Mouse (Mus musculus) forebrain, embryonic 16.5 days (tissue): ENCODE measurements around the gene Cend1. TPM values are rescaled to one million over a fixed set of nuclear protein-coding genes. Genes with fewer than 3 reads are reported as not detected.

ENCODE experiments used
- ATAC-seq: fragments of 200-750 bp; cut with Nextera tagmentation; 2 replicates; pipeline ENCODE4 v1.8.0; 2017; ENCODE audit warnings: mild to moderate bottlenecking, moderate library complexity
- H3K27ac ChIP-seq: fragments of 300-500 bp; sonication (generic); 2 replicates; pipeline ENCODE4 v1.5.1; 2014; ENCODE audit warnings: low read length, control low read depth
- H3K27me3 ChIP-seq: fragments of 300-500 bp; sonication (generic); replicated peaks from 2 replicates; pipeline ENCODE4 v1.6.1; 2014; ENCODE audit warnings: low read length; ENCODE audit not compliant: control insufficient read depth, insufficient read depth
- H3K36me3 ChIP-seq: fragments of 300-500 bp; sonication (generic); 2 replicates; pipeline ENCODE4 v1.6.1; 2014; ENCODE audit not compliant: control insufficient read depth, insufficient read depth
- H3K4me1 ChIP-seq: fragments of 300-500 bp; sonication (generic); replicated peaks from 2 replicates; pipeline ENCODE4 v1.6.1; 2014; ENCODE audit warnings: low read length; ENCODE audit not compliant: control insufficient read depth, insufficient read depth
- H3K4me2 ChIP-seq: fragments of 300-500 bp; sonication (generic); 2 replicates; pipeline ENCODE4 v1.6.1; 2014; ENCODE audit warnings: mild to moderate bottlenecking, low read length, control low read depth
- H3K4me3 ChIP-seq: fragments of 300-500 bp; sonication (generic); replicated peaks from 2 replicates; pipeline ENCODE4 v1.5.1; 2014; ENCODE audit warnings: mild to moderate bottlenecking, low read length, control low read depth
- H3K9ac ChIP-seq: fragments of 300-500 bp; sonication (generic); replicated peaks from 2 replicates; pipeline ENCODE4 v1.6.1; 2014; ENCODE audit warnings: low read depth, low read length, control low read depth
- H3K9me3 ChIP-seq: fragments of 300-500 bp; sonication (generic); 2 replicates; pipeline ENCODE4 v1.6.1; 2016; ENCODE audit warnings: low read length; ENCODE audit not compliant: control insufficient read depth
- WGBS: fragments of 180-500 bp; shearing (Covaris S2); extraction: QIAGEN DNeasy Blood & Tissue Kit; methylation state at CpG from one replicate; pipeline ENCODE4 v1.1.7; 2014; 5-methylcytosine and 5-hydroxymethylcytosine counted together
- polyA plus RNA-seq: library from polyadenylated mRNA; unstranded; fragments of >200 nt; fragmentation: Nextera tagmentation; extraction: Ambion mirVana; gene quantifications from 2 replicates; pipeline ENCODE4 v1.2.1, GENCODE M21; 2015

Gene Cend1
- polyA plus RNA-seq, 1 experiment from 2014 or later, result 70.3 TPM

- no peak overlapping the region for H3K4me3 ChIP-seq
- peaks cover 44% of the 10 kb centered on the region for H3K27me3 ChIP-seq
Observed at GRCm38 (mm10) chr7:141460001-141460390, 30.7 kb upstream of the Cend1 start.

GRCm38 (mm10) chr7:141459301-141459711, 30.0 kb upstream of the Cend1 start:
- WGBS, result 91% methylated on average over 17 of the region's 17 CpGs
- ATAC-seq, result no peak

More at GRCm38 (mm10) chr7:141460001-141460390, 30.7 kb upstream of the Cend1 start:
- no peaks in the 10 kb centered on the region for H3K36me3 ChIP-seq
- H3K9ac ChIP-seq, result no peak overlapping the region
- WGBS, result 78% methylated on average over 5 of the region's 5 CpGs
- no peak overlapping the region for H3K27ac ChIP-seq
- H3K4me2 ChIP-seq, result no peak overlapping the region
- no peak for ATAC-seq
- peaks cover 18% of the 10 kb centered on the region for H3K4me1 ChIP-seq
- H3K9me3 ChIP-seq, result no peaks in the 10 kb centered on the region

DNA sequence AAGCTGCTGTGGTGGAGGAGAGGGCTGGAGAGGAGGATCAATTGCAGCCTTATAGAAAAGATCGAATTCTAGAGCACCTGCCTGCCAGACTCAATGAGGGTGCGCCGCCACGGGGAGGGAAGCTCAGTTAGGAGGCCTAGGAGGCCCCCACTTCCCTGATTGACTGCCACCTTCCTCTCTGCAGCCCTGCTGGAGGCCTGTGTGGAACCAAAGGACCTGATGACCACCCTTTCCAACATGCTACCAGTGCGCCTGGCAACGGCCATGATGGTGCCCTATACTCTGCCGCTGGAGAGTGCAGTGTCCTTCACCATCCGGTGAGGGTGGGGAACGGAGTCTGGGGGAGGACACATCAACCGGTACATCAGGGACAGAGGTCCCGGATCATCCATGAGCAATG, 29.4 kb upstream of the Cend1 start:
- Histone ChIP-seq H3K36me3 (no peaks in the 10 kb centered on the region), H3K9ac (no peak overlapping the region), H3K27ac (no peak overlapping the region), H3K4me1 (peaks cover 22% of the 10 kb centered on the region), H3K27me3 (peaks cover 30% of the 10 kb centered on the region), H3K4me3 (no peak overlapping the region), H3K4me2 (no peak overlapping the region), H3K9me3 (no peaks in the 10 kb centered on the region)
- WGBS, result 95% methylated on average over 11 of the region's 11 CpGs
- no peak for ATAC-seq

More at GRCm38 (mm10) chr7:141459301-141459711, 30.0 kb upstream of the Cend1 start:
- H3K36me3 ChIP-seq, result no peaks in the 10 kb centered on the region
- H3K4me3 ChIP-seq, result no peak overlapping the region
- H3K27ac ChIP-seq, result no peak overlapping the region
- no peak overlapping the region for H3K9ac ChIP-seq
- no peaks in the 10 kb centered on the region for H3K9me3 ChIP-seq
- H3K4me2 ChIP-seq, result no peak overlapping the region
- H3K4me1 ChIP-seq, result peaks cover 21% of the 10 kb centered on the region
- H3K27me3 ChIP-seq, result peaks cover 37% of the 10 kb centered on the region

- H3K4me1 ChIP-seq, result peaks cover 22% of the 10 kb centered on the region
- no peak overlapping the region for H3K4me2 ChIP-seq
- no peak overlapping the region for H3K9ac ChIP-seq
- peaks cover 25% of the 10 kb centered on the region for H3K27me3 ChIP-seq
- WGBS, result 73% methylated on average over 15 of the region's 15 CpGs
- no peaks in the 10 kb centered on the region for H3K9me3 ChIP-seq
- no peak overlapping the region for H3K4me3 ChIP-seq
- H3K36me3 ChIP-seq, result no peaks in the 10 kb centered on the region
- ATAC-seq, result no peak
- no peak overlapping the region for H3K27ac ChIP-seq
Observed at GRCm38 (mm10) chr7:141457986-141458660, 28.8 kb upstream of the Cend1 start.

DNA sequence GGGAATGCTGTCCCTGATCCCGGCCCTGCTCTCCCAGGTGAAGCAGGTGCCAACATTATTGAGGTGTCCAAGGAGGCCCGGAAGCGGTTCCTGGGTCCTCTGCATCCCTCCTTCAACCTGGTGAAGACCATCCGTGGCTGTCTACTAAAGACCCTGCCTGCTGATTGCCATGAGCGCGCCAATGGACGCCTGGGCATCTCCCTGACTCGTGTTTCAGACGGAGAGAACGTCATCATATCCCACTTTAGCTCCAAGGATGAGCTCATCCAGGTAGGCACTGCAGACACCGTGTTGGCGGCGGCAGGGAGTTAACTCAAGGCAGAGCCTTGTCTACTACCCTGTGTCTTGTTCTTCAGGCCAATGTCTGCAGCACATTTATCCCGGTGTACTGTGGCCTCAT, 27.9 kb upstream of the Cend1 start:
- Histone ChIP-seq H3K4me1 (peaks cover 22% of the 10 kb centered on the region), H3K36me3 (no peaks in the 10 kb centered on the region), H3K27ac (no peak overlapping the region), H3K4me2 (no peak overlapping the region), H3K27me3 (peaks cover 16% of the 10 kb centered on the region), H3K9ac (no peak overlapping the region), H3K4me3 (no peak overlapping the region), H3K9me3 (no peaks in the 10 kb centered on the region)
- 91% methylated on average over 14 of the region's 14 CpGs for WGBS
- no peak for ATAC-seq

- ATAC-seq, result no peak
- no peak overlapping the region for H3K9ac ChIP-seq
- no peak overlapping the region for H3K4me3 ChIP-seq
- H3K9me3 ChIP-seq, result no peaks in the 10 kb centered on the region
- H3K4me2 ChIP-seq, result no peak overlapping the region
- no peak overlapping the region for H3K27ac ChIP-seq
- H3K36me3 ChIP-seq, result peaks cover under 1% of the 10 kb centered on the region
- H3K27me3 ChIP-seq, result peaks cover 15% of the 10 kb centered on the region
- peaks cover 20% of the 10 kb centered on the region for H3K4me1 ChIP-seq
- WGBS, result 89% methylated on average over 6 of the region's 6 CpGs
Observed at GRCm38 (mm10) chr7:141456739-141457138, 27.4 kb upstream of the Cend1 start.

GRCm38 (mm10) chr7:141455610-141456314, 26.5 kb upstream of the Cend1 start:
- Histone ChIP-seq H3K36me3 (peaks cover 9% of the 10 kb centered on the region), H3K4me1 (peaks cover 16% of the 10 kb centered on the region), H3K9ac (peak overlapping the region; percentile 77), H3K27ac (peak overlapping the region; percentile 58; the same call in 1 of the 2 replicates), H3K4me3 (peak overlapping the region; percentile 71), H3K4me2 (peak overlapping the region; percentile 97), H3K27me3 (peaks cover 5% of the 10 kb centered on the region), H3K9me3 (no peaks in the 10 kb centered on the region)
- WGBS, result 2% methylated on average over 23 of the region's 23 CpGs
- peak; percentile 26 for ATAC-seq

GRCm38 (mm10) chr7:141454967-141455551, 25.8 kb upstream of the Cend1 start, which contains the start of gene Pnpla2:
Gene Pnpla2 (plus strand): TSS chr7:141455198.
- peaks cover 9% of the 10 kb centered on the region for H3K36me3 ChIP-seq
- H3K4me3 ChIP-seq, result peak within 1 kb of the TSS; percentile 71
- no peaks in the 10 kb centered on the region for H3K27me3 ChIP-seq
- H3K4me2 ChIP-seq, result peak within 1 kb of the TSS; percentile 97
- peak within 1 kb of the TSS; percentile 58; the same call in 1 of the 2 replicates for H3K27ac ChIP-seq
- WGBS, result 0% methylated on average over 42 of the region's 45 CpGs
- peak; percentile 79 for ATAC-seq
- no peaks in the 10 kb centered on the region for H3K9me3 ChIP-seq
- H3K9ac ChIP-seq, result peak within 1 kb of the TSS; percentile 77
- peaks cover 16% of the 10 kb centered on the region for H3K4me1 ChIP-seq

DNA sequence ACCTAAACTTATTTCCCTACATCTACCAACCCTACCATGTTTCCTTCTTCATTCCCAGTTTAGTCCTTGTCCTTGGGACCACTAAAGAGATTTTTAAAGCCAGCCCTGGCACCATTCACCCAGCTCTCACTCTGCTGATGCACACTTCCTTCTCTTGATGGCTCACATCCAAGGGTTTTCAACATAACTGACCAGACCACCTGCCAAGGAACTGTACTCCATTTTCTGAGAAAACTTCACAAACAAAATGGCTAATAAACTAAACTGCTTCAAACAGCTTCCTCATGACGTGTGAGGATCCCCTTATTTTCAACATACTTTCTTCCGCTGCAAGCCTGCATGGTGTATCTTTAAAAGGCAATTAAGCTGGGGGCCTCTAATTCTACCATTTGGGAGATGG, 24.3 kb upstream of the Cend1 start:
- Histone ChIP-seq H3K9me3 (no peaks in the 10 kb centered on the region), H3K4me1 (peaks cover 22% of the 10 kb centered on the region), H3K4me3 (no peak overlapping the region), H3K27me3 (no peaks in the 10 kb centered on the region), H3K4me2 (no peak overlapping the region), H3K27ac (no peak overlapping the region), H3K9ac (no peak overlapping the region), H3K36me3 (peaks cover 12% of the 10 kb centered on the region)
- WGBS, result 78% methylated on average over 2 of the region's 2 CpGs
- ATAC-seq, result no peak
